Mouse (Mus musculus): Measurements from ENCODE around the gene Mrps31. TPM values are rescaled to one million over a fixed set of nuclear protein-coding genes. Genes with fewer than 3 reads are reported as not detected.

The Mrps31 gene
- 15.8 TPM for total RNA-seq (2023)

GRCm38 (mm10) chr8:22411282-22411702, at the start of gene Mrps31:
Gene Mrps31, plus strand, starts transcription at chr8:22411361.

DNA sequence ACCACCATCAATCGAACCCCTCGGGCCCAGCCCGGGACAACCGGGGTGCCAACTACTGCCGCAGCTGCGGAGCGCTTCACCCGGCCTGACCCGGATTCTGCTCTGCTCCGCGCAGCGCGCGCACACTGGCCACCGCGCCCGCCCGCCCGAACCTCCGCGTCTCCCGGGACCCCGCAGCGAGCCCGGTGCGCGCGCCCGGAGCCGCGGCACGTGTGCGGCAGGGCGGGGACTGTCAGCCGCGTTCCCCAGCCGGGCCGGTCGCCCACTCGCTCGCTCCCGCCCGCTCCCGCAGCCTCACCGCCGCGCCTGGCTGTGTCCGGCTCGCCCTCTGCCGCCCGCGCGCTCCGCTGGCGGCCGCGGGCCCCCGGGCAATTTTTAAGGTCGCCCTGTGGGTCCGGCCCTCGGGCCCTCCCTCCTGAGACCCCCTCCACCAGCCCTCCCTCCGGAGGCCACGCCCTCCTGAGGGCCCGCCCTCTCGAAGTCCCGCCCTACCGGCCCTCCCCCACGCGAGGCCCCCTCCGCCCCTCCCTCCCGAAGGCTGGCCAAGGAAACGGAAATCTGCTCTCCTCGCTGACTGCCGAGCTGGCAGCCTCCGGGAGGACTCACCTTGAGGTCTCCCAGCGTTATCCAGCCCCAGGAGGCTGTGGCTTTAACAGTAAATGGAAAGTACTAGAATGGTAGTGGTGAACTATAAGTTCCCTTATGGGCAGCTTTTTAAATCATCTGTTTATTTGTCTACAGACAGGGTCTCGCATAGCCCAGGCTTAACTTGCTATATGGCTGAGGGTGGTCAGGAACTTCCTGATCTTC, 12.8 kb upstream of the Mrps31 start, which contains the start of gene Slc25a15:
TSS of gene Slc25a15 (minus strand) at position 456 of the 810 bp plus-strand sequence.

Other genes with a start within 250 kb of the Mrps31 start
- 6.5 TPM for gene Nek3, start 244.9 kb upstream of the Mrps31 start, total RNA-seq (2023)
- gene Ckap2, start 225.5 kb upstream of the Mrps31 start, total RNA-seq (2023): 1.6 TPM
- 28.0 TPM for gene Vps36, start 218.6 kb upstream of the Mrps31 start, total RNA-seq (2023)
- gene Thsd1, start 184.0 kb upstream of the Mrps31 start, total RNA-seq (2023): 0.34 TPM
- gene Tpte, start 127.9 kb upstream of the Mrps31 start, total RNA-seq (2023): not detected
- 5.4 TPM for gene Slc25a15, start 12.8 kb upstream of the Mrps31 start, total RNA-seq (2023)

All from CD8-positive naive resting alpha-beta T cell, adult 57 days (primary cell).